Mouse (Mus musculus) small intestine, adult 2 months (tissue): Measurements from ENCODE around the gene Ptk6.

ENCODE experiments used
- CTCF ChIP-seq: fragments of 200-500 bp; IDR thresholded peaks from 2 replicates; pipeline ENCODE4 v1.5.1; 2012; ENCODE audit warnings: low read depth, mild to moderate bottlenecking, control low read depth, inconsistent platforms, low read length, moderate library complexity, mixed read lengths; ENCODE audit not compliant: insufficient replicate concordance, insufficient read length; ENCODE audit errors: extremely low read depth
- POLR2A ChIP-seq: fragments of 200-500 bp; IDR thresholded peaks from 2 replicates; pipeline ENCODE4 v1.6.1; 2012; ENCODE audit warnings: low read depth, mild to moderate bottlenecking, control low read depth, inconsistent platforms, low read length, moderate library complexity

DNA sequence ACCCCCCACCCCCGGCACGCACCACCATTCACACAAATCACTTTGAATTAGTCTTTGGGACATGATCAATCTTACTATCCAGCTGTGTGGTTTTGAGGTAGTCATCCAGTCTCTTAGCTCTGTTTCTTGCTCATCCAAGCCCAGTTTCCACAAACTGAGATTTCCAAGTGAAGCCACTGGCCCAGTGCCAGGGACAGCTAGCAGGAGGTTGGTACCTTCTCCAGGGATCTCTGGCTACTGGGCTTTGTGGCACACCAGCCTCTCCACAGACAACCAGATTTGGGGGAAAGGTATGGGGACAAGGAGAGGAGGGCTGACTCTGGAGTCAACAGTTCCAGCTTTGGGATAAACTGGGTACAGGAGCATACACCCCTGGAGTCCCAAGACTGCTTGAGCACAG lies 17.8 kb upstream of the Ptk6 start:
- TF ChIP-seq POLR2A (no peak), CTCF (no peak)
